Mouse (Mus musculus): Measurements from ENCODE around the gene Bves.
"Not testable (repeated sequence)": the region's sequence is repeated elsewhere in the genome, so short reads cannot be mapped to it uniquely, and the experiment has no call there.

Bves gene

GRCm38 (mm10) chr10:45335434-45336422 lies at the start of gene Bves:
Gene Bves, plus strand, starts transcription at chr10:45335772.
- DNase-seq (ENCODE audit: low spot score in 2 of 2): peak; percentile 2

GRCm38 (mm10) chr10:45288351-45288750 lies 47.2 kb upstream of the Bves start:
- no peak for DNase-seq (ENCODE audit: low spot score in 2 of 2)

GRCm38 (mm10) chr10:45289218-45290105 lies 46.1 kb upstream of the Bves start:
- DNase-seq (ENCODE audit: low spot score in 2 of 2): peak in 1 of 2 experiments; percentile 11

- DNase-seq (ENCODE audit: low spot score in 2 of 2): no peak
Measured at GRCm38 (mm10) chr10:45290618-45291017, 45.0 kb upstream of the Bves start.

- DNase-seq (ENCODE audit: low spot score in 2 of 2): not testable (repeated sequence)
Measured at GRCm38 (mm10) chr10:45292159-45292558, 43.4 kb upstream of the Bves start.

- DNase-seq (ENCODE audit: low spot score in 2 of 2): no peak
Measured at GRCm38 (mm10) chr10:45295093-45295492, 40.5 kb upstream of the Bves start.

- DNase-seq (ENCODE audit: low spot score in 2 of 2): no peak
Measured at GRCm38 (mm10) chr10:45298503-45298902, 37.1 kb upstream of the Bves start.

GRCm38 (mm10) chr10:45299509-45299908 lies 36.1 kb upstream of the Bves start:
- DNase-seq (ENCODE audit: low spot score in 2 of 2): no peak

GRCm38 (mm10) chr10:45303315-45304036 lies 32.1 kb upstream of the Bves start:
- no peak for DNase-seq (ENCODE audit: low spot score in 2 of 2)

GRCm38 (mm10) chr10:45305173-45305572 lies 30.4 kb upstream of the Bves start:
- DNase-seq (ENCODE audit: low spot score in 2 of 2): no peak

GRCm38 (mm10) chr10:45311129-45311528 lies 24.4 kb upstream of the Bves start:
- DNase-seq (ENCODE audit: low spot score in 2 of 2): no peak

- DNase-seq (ENCODE audit: low spot score in 2 of 2): no peak
Measured at GRCm38 (mm10) chr10:45311624-45312023, 23.9 kb upstream of the Bves start.

- DNase-seq (ENCODE audit: low spot score in 2 of 2): no peak
Measured at GRCm38 (mm10) chr10:45314865-45315264, 20.7 kb upstream of the Bves start.

GRCm38 (mm10) chr10:45318922-45319321 lies 16.6 kb upstream of the Bves start:
- no peak for DNase-seq (ENCODE audit: low spot score in 2 of 2)

- no peak for DNase-seq (ENCODE audit: low spot score in 2 of 2)
Measured at GRCm38 (mm10) chr10:45320296-45320695, 15.3 kb upstream of the Bves start.

- no peak for DNase-seq (ENCODE audit: low spot score in 2 of 2)
Measured at GRCm38 (mm10) chr10:45324159-45324558, 11.4 kb upstream of the Bves start.

- DNase-seq (ENCODE audit: low spot score in 2 of 2): no peak
Measured at GRCm38 (mm10) chr10:45328196-45329000, 7.2 kb upstream of the Bves start.

GRCm38 (mm10) chr10:45334925-45335324 lies 647 bp upstream of the Bves start:
- DNase-seq (ENCODE audit: low spot score in 2 of 2): no peak

- DNase-seq (ENCODE audit: low spot score in 2 of 2): no peak
Measured at GRCm38 (mm10) chr10:45339106-45339505, 3.5 kb downstream of the Bves start.

- DNase-seq (ENCODE audit: low spot score in 2 of 2): no peak
Measured at GRCm38 (mm10) chr10:45344381-45344780, 8.8 kb downstream of the Bves start.

- DNase-seq (ENCODE audit: low spot score in 2 of 2): no peak
Measured at GRCm38 (mm10) chr10:45345217-45345616, 9.6 kb downstream of the Bves start.

Measured in urinary bladder, adult 18-20 months (tissue).